Mouse (Mus musculus) liver, embryonic 12.5 days (tissue): ENCODE measurements around the gene Gng8. TPM values are rescaled to one million over a fixed set of nuclear protein-coding genes. Genes with fewer than 3 reads are reported as not detected.

ENCODE experiments used
- ATAC-seq: fragments of 200-750 bp; cut with Nextera tagmentation; 2 replicates; pipeline ENCODE4 v1.8.0; 2017; ENCODE audit warnings: moderate number of reproducible peaks, mild to moderate bottlenecking, moderate library complexity
- H3K27ac ChIP-seq: fragments of 300-500 bp; sonication (generic); 2 replicates; pipeline ENCODE4 v1.5.1; 2016; ENCODE audit warnings: mild to moderate bottlenecking
- H3K27me3 ChIP-seq: fragments of 300-500 bp; sonication (generic); replicated peaks from 2 replicates; pipeline ENCODE4 v1.6.1; 2016; ENCODE audit warnings: mild to moderate bottlenecking, moderate library complexity
- H3K36me3 ChIP-seq: fragments of 300-500 bp; sonication (generic); 2 replicates; pipeline ENCODE4 v1.6.1; 2016; ENCODE audit warnings: mild to moderate bottlenecking, moderate library complexity
- H3K4me1 ChIP-seq: fragments of 300-500 bp; sonication (generic); 2 replicates; pipeline ENCODE4 v1.6.1; 2016
- H3K4me2 ChIP-seq: fragments of 300-500 bp; sonication (generic); 2 replicates; pipeline ENCODE4 v1.6.1; 2016; ENCODE audit warnings: mild to moderate bottlenecking, moderate library complexity
- H3K4me3 ChIP-seq: fragments of 300-500 bp; sonication (generic); 2 replicates; pipeline ENCODE4 v1.5.1; 2016; ENCODE audit warnings: mild to moderate bottlenecking, moderate library complexity
- H3K9ac ChIP-seq: fragments of 300-500 bp; sonication (generic); 2 replicates; pipeline ENCODE4 v1.6.1; 2016; ENCODE audit warnings: mild to moderate bottlenecking, moderate library complexity
- H3K9me3 ChIP-seq: fragments of 300-500 bp; sonication (generic); replicated peaks from 2 replicates; pipeline ENCODE4 v1.6.1; 2016; ENCODE audit warnings: mild to moderate bottlenecking, moderate library complexity
- WGBS: fragments of 180-500 bp; shearing (Covaris S2); methylation state at CpG from one replicate; pipeline ENCODE4 v1.1.7; 2016; ENCODE audit not compliant: insufficient replicate concordance; 5-methylcytosine and 5-hydroxymethylcytosine counted together
- polyA plus RNA-seq: library from polyadenylated mRNA; unstranded; fragments of >200 nt; fragmentation: Nextera tagmentation; extraction: Ambion mirVana; gene quantifications from 2 replicates; pipeline ENCODE4 v1.2.1, GENCODE M21; 2016

The Gng8 gene
- polyA plus RNA-seq, 1 experiment from 2014 or later: 0.80 TPM

- Histone ChIP-seq H3K27ac (no peak overlapping the region), H3K27me3 (peaks cover 12% of the 10 kb centered on the region), H3K36me3 (no peaks in the 10 kb centered on the region), H3K4me1 (no peaks in the 10 kb centered on the region), H3K4me3 (no peak overlapping the region), H3K4me2 (no peak overlapping the region), H3K9me3 (no peaks in the 10 kb centered on the region), H3K9ac (no peak overlapping the region)
- WGBS: 35% methylated on average over 14 of the region's 14 CpGs
- no peak for ATAC-seq
Observed at GRCm38 (mm10) chr7:16932704-16933577, 41.4 kb downstream of the Gng8 start.

GRCm38 (mm10) chr7:16937312-16937711 lies 45.7 kb downstream of the Gng8 start:
- WGBS: 33% methylated on average over 4 of the region's 4 CpGs
- no peaks in the 10 kb centered on the region for H3K4me1 ChIP-seq
- ATAC-seq: no peak
- H3K27ac ChIP-seq: no peak overlapping the region
- H3K4me2 ChIP-seq: no peak overlapping the region
- H3K9ac ChIP-seq: no peak overlapping the region
- peaks cover 50% of the 10 kb centered on the region for H3K27me3 ChIP-seq
- no peaks in the 10 kb centered on the region for H3K9me3 ChIP-seq
- H3K36me3 ChIP-seq: no peaks in the 10 kb centered on the region
- no peak overlapping the region for H3K4me3 ChIP-seq

DNA sequence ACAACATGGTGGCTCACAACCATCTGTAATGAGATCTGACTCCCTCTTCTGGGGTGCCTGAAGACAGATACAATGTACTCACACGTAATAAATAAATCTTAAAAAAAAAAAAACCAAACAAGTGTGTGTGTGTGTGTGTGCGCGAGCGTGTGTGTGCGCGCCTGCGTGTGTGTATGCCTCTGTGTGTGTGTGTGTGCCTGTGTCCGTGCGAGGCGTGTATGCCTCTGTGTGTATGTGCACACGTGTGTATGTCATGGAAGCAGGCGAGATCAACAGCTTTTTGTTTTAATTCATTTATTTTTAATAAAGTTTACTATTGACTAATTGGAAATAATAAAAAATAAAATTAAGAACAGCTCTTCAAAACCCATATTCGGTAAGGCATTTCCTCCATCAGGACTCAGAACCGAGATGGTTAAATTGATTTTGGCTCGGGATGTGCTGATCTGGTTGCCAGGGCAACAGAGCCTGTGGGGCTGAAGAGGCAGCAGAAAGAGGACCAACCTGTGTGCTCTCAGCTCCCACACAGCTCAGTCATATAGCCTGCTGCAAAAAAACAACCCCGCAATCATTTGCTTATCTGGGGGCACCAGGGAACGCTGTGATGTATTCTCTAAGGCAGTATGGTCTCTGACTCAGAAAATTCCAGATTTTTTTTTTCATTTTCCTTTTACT lies 46.7 kb downstream of the Gng8 start:
- Histone ChIP-seq H3K9ac (no peak overlapping the region), H3K36me3 (no peaks in the 10 kb centered on the region), H3K4me2 (no peak overlapping the region), H3K27me3 (peaks cover 59% of the 10 kb centered on the region), H3K9me3 (no peaks in the 10 kb centered on the region), H3K4me1 (no peaks in the 10 kb centered on the region), H3K27ac (no peak overlapping the region), H3K4me3 (no peak overlapping the region)
- ATAC-seq: no peak
- WGBS: 62% methylated on average over 17 of the region's 17 CpGs

DNA sequence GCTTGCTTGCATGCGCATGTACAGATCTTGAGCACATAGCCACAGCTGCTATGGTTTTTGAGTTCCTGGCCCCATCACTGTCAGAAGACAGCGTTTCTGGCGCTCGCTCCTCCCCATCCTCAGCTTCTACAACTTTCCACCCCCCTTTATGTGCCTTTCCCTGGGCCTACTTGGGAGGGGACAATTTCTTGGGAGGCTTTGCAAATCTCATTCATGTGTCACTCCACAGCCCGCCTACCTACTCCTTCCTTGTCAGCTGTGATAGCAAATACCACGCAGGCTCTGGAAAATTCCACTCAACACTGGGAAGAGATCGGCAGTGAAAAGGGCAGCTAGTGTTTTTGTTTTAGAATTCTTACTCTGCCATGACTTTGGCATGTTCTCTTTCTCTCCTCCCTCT lies 48.7 kb downstream of the Gng8 start:
- peaks cover 12% of the 10 kb centered on the region for H3K4me1 ChIP-seq
- H3K36me3 ChIP-seq: no peaks in the 10 kb centered on the region
- H3K9ac ChIP-seq: no peak overlapping the region
- H3K9me3 ChIP-seq: no peaks in the 10 kb centered on the region
- peaks cover 72% of the 10 kb centered on the region for H3K27me3 ChIP-seq
- H3K27ac ChIP-seq: no peak overlapping the region
- no peak overlapping the region for H3K4me3 ChIP-seq
- no peak for ATAC-seq
- 45% methylated on average over 7 of the region's 7 CpGs for WGBS
- H3K4me2 ChIP-seq: no peak overlapping the region

GRCm38 (mm10) chr7:16942861-16943260 lies 51.3 kb downstream of the Gng8 start:
- no peak for ATAC-seq
- Histone ChIP-seq H3K27ac (no peak overlapping the region), H3K9ac (no peak overlapping the region), H3K4me3 (no peak overlapping the region), H3K4me2 (no peak overlapping the region), H3K4me1 (peaks cover 17% of the 10 kb centered on the region), H3K36me3 (no peaks in the 10 kb centered on the region), H3K9me3 (no peaks in the 10 kb centered on the region), H3K27me3 (peaks cover 94% of the 10 kb centered on the region)
- WGBS: 38% methylated on average over 4 of the region's 4 CpGs

DNA sequence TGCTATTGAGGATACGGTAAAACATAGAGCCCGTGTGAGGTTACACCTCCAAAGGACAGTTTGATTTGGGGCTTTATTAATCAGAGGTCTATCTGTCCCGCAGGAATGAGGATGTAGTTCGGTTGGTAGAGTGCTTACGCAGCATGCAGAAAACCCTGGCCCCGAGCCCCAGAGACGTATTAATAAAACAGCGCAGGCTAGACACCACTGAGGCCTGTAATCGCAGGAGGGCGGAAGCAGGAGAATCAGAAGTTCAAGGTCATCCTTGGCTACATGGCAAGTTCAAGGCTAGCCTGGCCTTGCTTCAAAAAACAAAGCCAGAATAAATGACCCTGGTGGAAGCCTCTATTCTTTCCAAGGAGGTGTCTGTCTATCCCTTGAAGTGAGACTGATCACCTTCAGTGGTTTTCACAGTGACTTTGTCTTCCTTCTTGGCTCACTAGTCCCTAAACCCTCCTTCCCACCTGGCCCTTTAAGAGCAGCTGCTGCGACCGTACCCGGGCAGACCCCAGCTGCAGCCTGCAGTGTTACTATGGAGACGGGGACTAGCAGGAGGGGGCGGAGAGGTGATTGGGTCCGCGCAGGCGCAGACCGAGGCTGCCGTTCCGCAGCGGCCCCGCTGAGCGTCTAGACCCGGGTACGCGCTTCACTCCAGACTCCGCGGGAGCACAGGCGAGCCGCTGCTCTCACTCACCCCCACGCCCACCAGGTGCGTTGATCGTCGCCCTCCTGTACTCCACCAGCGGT lies 52.6 kb downstream of the Gng8 start, which contains the start of gene Pnmal2:
Gene Pnmal2, plus strand, starts transcription at position 622 of the 747 bp plus-strand sequence.
- Histone ChIP-seq H3K36me3 (no peaks in the 10 kb centered on the region), H3K27me3 (peaks cover 96% of the 10 kb centered on the region), H3K4me3 (peak within 1 kb of the TSS; percentile 54), H3K9ac (peak within 1 kb of the TSS; percentile 58), H3K4me2 (peak within 1 kb of the TSS; percentile 70), H3K27ac (no peak within 1 kb of the TSS), H3K4me1 (peaks cover 17% of the 10 kb centered on the region), H3K9me3 (no peaks in the 10 kb centered on the region)
- peak; percentile 53; the same call in 1 of the 2 replicates for ATAC-seq
- 18% methylated on average over 36 of the region's 36 CpGs for WGBS

DNA sequence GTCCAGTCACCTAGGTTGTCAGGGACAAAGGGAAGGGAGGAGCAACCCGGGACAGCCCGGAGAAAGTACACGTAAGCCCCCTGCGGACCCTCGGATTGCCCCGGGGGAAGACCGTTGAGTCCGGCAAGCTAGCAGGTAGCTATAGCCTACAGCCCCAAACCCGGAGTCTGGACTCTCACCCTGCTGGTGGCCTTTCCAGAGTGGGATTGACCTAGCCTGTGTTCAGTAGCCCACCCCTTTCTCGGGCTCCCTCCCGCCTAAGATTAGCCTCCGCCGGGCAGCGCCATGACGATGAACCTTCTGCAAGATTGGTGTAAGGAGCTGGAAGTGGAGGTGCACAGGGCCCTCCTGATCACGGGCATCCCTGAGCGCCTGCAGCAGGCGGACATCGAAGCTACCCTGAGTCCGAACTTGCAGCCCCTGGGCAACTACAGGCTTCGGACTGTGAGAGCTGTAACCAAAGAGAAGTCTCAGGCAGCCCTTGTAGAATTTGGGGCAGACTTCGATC lies 53.3 kb downstream of the Gng8 start:
- H3K4me2 ChIP-seq: peak overlapping the region; percentile 70
- H3K4me3 ChIP-seq: peak overlapping the region; percentile 54
- peaks cover 99% of the 10 kb centered on the region for H3K27me3 ChIP-seq
- WGBS: 4% methylated on average over 22 of the region's 22 CpGs
- H3K9ac ChIP-seq: peak overlapping the region; percentile 58
- H3K9me3 ChIP-seq: no peaks in the 10 kb centered on the region
- no peak overlapping the region for H3K27ac ChIP-seq
- H3K36me3 ChIP-seq: no peaks in the 10 kb centered on the region
- H3K4me1 ChIP-seq: peaks cover 19% of the 10 kb centered on the region
- peak; percentile 8; the same call in 1 of the 2 replicates for ATAC-seq

Other genes with a start within 250 kb of the Gng8 start
- gene Ceacam15, start 216.1 kb upstream of the Gng8 start, polyA plus RNA-seq: not detected in 2 replicates
- not detected in 2 replicates for gene Ceacam9, start 169.9 kb upstream of the Gng8 start, polyA plus RNA-seq
- gene Ap2s1, start 153.4 kb upstream of the Gng8 start, polyA plus RNA-seq: 218 and 230 TPM in 2 replicates
- gene Slc1a5, start 110.4 kb upstream of the Gng8 start, polyA plus RNA-seq: 127 and 128 TPM in 2 replicates
- gene Strn4, start 75.9 kb upstream of the Gng8 start, polyA plus RNA-seq: 61.3 and 63.2 TPM in 2 replicates
- 14.9 and 16.0 TPM in 2 replicates for gene Fkrp, start 75.1 kb upstream of the Gng8 start, polyA plus RNA-seq
- gene Prkd2, start 48.9 kb upstream of the Gng8 start, polyA plus RNA-seq: 4.4 and 4.7 TPM in 2 replicates
- 1.5 TPM in 2 replicates for gene Dact3, start 16.5 kb upstream of the Gng8 start, polyA plus RNA-seq
- 0.86 and 1.5 TPM in 2 replicates for gene Ptgir, start 14.7 kb downstream of the Gng8 start, polyA plus RNA-seq
- gene Calm3, start 32.3 kb downstream of the Gng8 start, polyA plus RNA-seq: 91.2 and 94.4 TPM in 2 replicates
- 0.41 and 0.75 TPM in 2 replicates for gene Pnmal2, start 52.9 kb downstream of the Gng8 start, polyA plus RNA-seq
- 0.05 and 0.08 TPM in 2 replicates for gene Pnmal1, start 67.9 kb downstream of the Gng8 start, polyA plus RNA-seq
- 0.07 TPM in 2 replicates for gene Gm42372, start 91.3 kb downstream of the Gng8 start, polyA plus RNA-seq
- gene Ccdc8, start 100.9 kb downstream of the Gng8 start, polyA plus RNA-seq: 3.8 and 3.9 TPM in 2 replicates
- 70.3 and 75.2 TPM in 2 replicates for gene Ppp5c, start 136.1 kb downstream of the Gng8 start, polyA plus RNA-seq
- 21.1 and 22.6 TPM in 2 replicates for gene Hif3a, start 170.6 kb downstream of the Gng8 start, polyA plus RNA-seq
- gene Psg16, start 182.3 kb downstream of the Gng8 start, polyA plus RNA-seq: 0.06 and 0.13 TPM in 2 replicates